In genomic region chr17:75471644-75472253, GRCm38 (mm10) we compare ENCODE assay signal across 15 mouse cellular contexts. TPM values are rescaled to one million over a fixed set of nuclear protein-coding genes. Genes with fewer than 3 reads are reported as not detected.
A peak's percentile ranks its signal among the peaks of the same experiment; 100 is the strongest.
DNase-seq lines count a peak whose midpoint lies in the region; ATAC-seq and TF ChIP-seq lines count a peak whose summit lies in the region.
"Had no signal": no experiment of that assay in that cellular context is flagged by ENCODE, and none has a peak within 500 bp of the region (broad histone marks: within the 10 kb centered on the region; RNA-seq: fewer than 3 reads in every experiment).

No protein-coding gene starts in this region.

- no peak for TF ChIP-seq POLR2A in heart, adult 2 months (IDR thresholded peaks at IDR 0.05; ENCODE audit: insufficient read depth, low read depth, low read length)

- TF ChIP-seq EP300 in heart, adult 2 months (IDR thresholded peaks at IDR 0.05; ENCODE audit: insufficient read depth, low read depth, low read length), result no peak
- TF ChIP-seq EP300 in stomach, postnatal 0 days (optimal IDR thresholded peaks at IDR 0.05), result no peak

- H3K9ac ChIP-seq in heart, adult 2 months (ENCODE audit: low read depth, low read length), result no peak overlapping the region
- no peak overlapping the region for H3K9ac ChIP-seq in hindbrain, embryonic 14.5 days
- H3K9ac ChIP-seq in hindbrain, embryonic 12.5 days, result no peak overlapping the region
- no peak overlapping the region for H3K9ac ChIP-seq in stomach, embryonic 15.5 days
- no peak overlapping the region for H3K9ac ChIP-seq in stomach, postnatal 0 days (ENCODE audit: low read length)
- no peak overlapping the region for H3K9ac ChIP-seq in neural tube, embryonic 15.5 days (replicated peaks)
- H3K9ac ChIP-seq: embryonic facial prominence, embryonic 15.5 days; forebrain, embryonic 12.5 days; midbrain, embryonic 13.5 days had no signal

- peaks cover 9% of the 10 kb centered on the region for H3K4me1 ChIP-seq in heart, adult 2 months (ENCODE audit: control insufficient read depth, insufficient read depth, low read length)
- H3K4me1 ChIP-seq in hindbrain, embryonic 14.5 days (replicated peaks; ENCODE audit: control insufficient read depth, insufficient read depth, low read length), result peaks cover 13% of the 10 kb centered on the region; the same call in 1 of the 2 replicates
- no peaks in the 10 kb centered on the region for H3K4me1 ChIP-seq in hindbrain, embryonic 12.5 days
- H3K4me1 ChIP-seq in stomach, embryonic 15.5 days, result no peaks in the 10 kb centered on the region
- no peaks in the 10 kb centered on the region for H3K4me1 ChIP-seq in stomach, postnatal 0 days (replicated peaks; ENCODE audit: control insufficient read depth, insufficient read depth)
- peaks cover 12% of the 10 kb centered on the region for H3K4me1 ChIP-seq in neural tube, embryonic 15.5 days
- H3K4me1 ChIP-seq: embryonic facial prominence, embryonic 15.5 days; forebrain, embryonic 12.5 days; midbrain, embryonic 13.5 days had no signal

- H3K4me3 ChIP-seq in heart, adult 2 months, result no peak overlapping the region
- no peak overlapping the region for H3K4me3 ChIP-seq in hindbrain, embryonic 14.5 days (replicated peaks; ENCODE audit: low read length)
- no peak overlapping the region for H3K4me3 ChIP-seq in hindbrain, embryonic 12.5 days
- no peak overlapping the region for H3K4me3 ChIP-seq in stomach, embryonic 15.5 days (replicated peaks)
- H3K4me3 ChIP-seq in stomach, postnatal 0 days (ENCODE audit: low read depth, low read length), result no peak overlapping the region
- no peak overlapping the region for H3K4me3 ChIP-seq in neural tube, embryonic 15.5 days (replicated peaks)
- H3K4me3 ChIP-seq: embryonic facial prominence, embryonic 15.5 days; forebrain, embryonic 12.5 days; midbrain, embryonic 13.5 days had no signal

- WGBS in heart, adult 2 months, result 67% methylated on average over 6 of the region's 6 CpGs
- 51% methylated on average over 6 of the region's 6 CpGs for WGBS in hindbrain, embryonic 14.5 days
- WGBS in hindbrain, embryonic 12.5 days, result 72% methylated on average over 6 of the region's 6 CpGs
- 55% methylated on average over 6 of the region's 6 CpGs for WGBS in stomach, embryonic 15.5 days
- WGBS in stomach, postnatal 0 days, result 65% methylated on average over 6 of the region's 6 CpGs
- 33% methylated on average over 6 of the region's 6 CpGs for WGBS in neural tube, embryonic 15.5 days

- H3K4me2 ChIP-seq in hindbrain, embryonic 14.5 days (replicated peaks), result no peak overlapping the region
- H3K4me2 ChIP-seq in hindbrain, embryonic 12.5 days (replicated peaks), result no peak overlapping the region
- no peak overlapping the region for H3K4me2 ChIP-seq in stomach, embryonic 15.5 days
- no peak overlapping the region for H3K4me2 ChIP-seq in stomach, postnatal 0 days (replicated peaks; ENCODE audit: low read depth)
- 0 out of 2 replicates have a peak overlapping the region, but pooled peaks have one; percentile 2 for H3K4me2 ChIP-seq in neural tube, embryonic 15.5 days
- H3K4me2 ChIP-seq: embryonic facial prominence, embryonic 15.5 days; forebrain, embryonic 12.5 days; midbrain, embryonic 13.5 days had no signal

- peaks cover 1% of the 10 kb centered on the region; the same call in 1 of the 2 replicates for H3K79me2 ChIP-seq in heart, adult 2 months (replicated peaks; ENCODE audit: control insufficient read depth, insufficient read depth, low read length)

- peaks cover 20% of the 10 kb centered on the region for H3K36me3 ChIP-seq in heart, adult 2 months (ENCODE audit: control insufficient read depth, insufficient read depth, low read length)
- no peaks in the 10 kb centered on the region for H3K36me3 ChIP-seq in hindbrain, embryonic 14.5 days (replicated peaks; ENCODE audit: control insufficient read depth, insufficient read depth)
- H3K36me3 ChIP-seq in hindbrain, embryonic 12.5 days, result no peaks in the 10 kb centered on the region
- no peaks in the 10 kb centered on the region for H3K36me3 ChIP-seq in stomach, embryonic 15.5 days
- no peaks in the 10 kb centered on the region for H3K36me3 ChIP-seq in stomach, postnatal 0 days (ENCODE audit: control insufficient read depth, insufficient read depth, low read length)
- H3K36me3 ChIP-seq in neural tube, embryonic 15.5 days, result no peaks in the 10 kb centered on the region
- H3K36me3 ChIP-seq: embryonic facial prominence, embryonic 15.5 days; forebrain, embryonic 12.5 days; midbrain, embryonic 13.5 days had no signal

- no peaks in the 10 kb centered on the region for H3K27me3 ChIP-seq in heart, adult 2 months (ENCODE audit: control insufficient read depth, insufficient read depth, low read length)
- no peaks in the 10 kb centered on the region for H3K27me3 ChIP-seq in hindbrain, embryonic 14.5 days (ENCODE audit: control insufficient read depth, insufficient read depth, low read length)
- H3K27me3 ChIP-seq in hindbrain, embryonic 12.5 days, result no peaks in the 10 kb centered on the region
- no peaks in the 10 kb centered on the region for H3K27me3 ChIP-seq in stomach, embryonic 15.5 days (replicated peaks)
- no peaks in the 10 kb centered on the region for H3K27me3 ChIP-seq in stomach, postnatal 0 days (ENCODE audit: control insufficient read depth, insufficient read depth, low read length)
- H3K27me3 ChIP-seq in neural tube, embryonic 15.5 days (replicated peaks), result no peaks in the 10 kb centered on the region
- H3K27me3 ChIP-seq: embryonic facial prominence, embryonic 15.5 days; forebrain, embryonic 12.5 days; midbrain, embryonic 13.5 days; Patski had no signal

- H3K9me3 ChIP-seq in hindbrain, embryonic 14.5 days (ENCODE audit: control insufficient read depth, low read length), result no peaks in the 10 kb centered on the region
- no peaks in the 10 kb centered on the region for H3K9me3 ChIP-seq in hindbrain, embryonic 12.5 days (replicated peaks)
- no peaks in the 10 kb centered on the region for H3K9me3 ChIP-seq in stomach, embryonic 15.5 days
- no peaks in the 10 kb centered on the region for H3K9me3 ChIP-seq in stomach, postnatal 0 days (ENCODE audit: control insufficient read depth, low read length)
- no peaks in the 10 kb centered on the region for H3K9me3 ChIP-seq in neural tube, embryonic 15.5 days (replicated peaks)
- H3K9me3 ChIP-seq: embryonic facial prominence, embryonic 15.5 days; forebrain, embryonic 12.5 days; midbrain, embryonic 13.5 days had no signal

- peak overlapping the region; percentile 42 for H3K27ac ChIP-seq in heart, adult 2 months
- peak overlapping the region; percentile 21; the same call in 1 of the 2 replicates for H3K27ac ChIP-seq in hindbrain, embryonic 14.5 days
- H3K27ac ChIP-seq in hindbrain, embryonic 12.5 days, result no peak overlapping the region
- peak overlapping the region; percentile 35; the same call in 1 of the 2 replicates for H3K27ac ChIP-seq in stomach, embryonic 15.5 days
- H3K27ac ChIP-seq in stomach, postnatal 0 days (replicated peaks), result no peak overlapping the region
- H3K27ac ChIP-seq in neural tube, embryonic 15.5 days (replicated peaks), result peak overlapping the region; percentile 60
- H3K27ac ChIP-seq: embryonic facial prominence, embryonic 15.5 days; forebrain, embryonic 12.5 days; midbrain, embryonic 13.5 days had no signal

- no peak for DNase-seq in heart, adult 2 months
- no peak for DNase-seq in heart, postnatal 10 days
- DNase-seq in hindbrain, embryonic 14.5 days (ENCODE audit: low spot score), result peak; percentile 45
- no peak for DNase-seq in stomach, postnatal 0 days (ENCODE audit: low spot score)
- DNase-seq: cerebellum, adult 11-12 months; kidney, adult 8-10 months; liver had no signal

- ATAC-seq in hindbrain, embryonic 14.5 days (ENCODE audit: low FRiP score), result peak; percentile 73
- ATAC-seq in hindbrain, embryonic 12.5 days (ENCODE audit: low FRiP score), result no peak
- no peak for ATAC-seq in stomach, embryonic 15.5 days (ENCODE audit: insufficient read depth, low FRiP score, low read depth)
- no peak for ATAC-seq in stomach, postnatal 0 days (ENCODE audit: low FRiP score, low TSS enrichment)
- ATAC-seq in neural tube, embryonic 15.5 days (ENCODE audit: low FRiP score), result peak; percentile 89
- ATAC-seq in frontal cortex, adult (ENCODE audit: low TSS enrichment), result no peak
- ATAC-seq: midbrain, embryonic 13.5 days had no signal

- no peak for TF ChIP-seq CTCF in heart, adult 2 months (IDR thresholded peaks at IDR 0.05)
- TF ChIP-seq CTCF in stomach, postnatal 0 days (IDR thresholded peaks at IDR 0.05; ENCODE audit: low read depth), result no peak

- intact Hi-C loops in heart, adult 2 months (cut with DNase I), result loop anchor here (5.0 kb wide), 1 partner anchor 51 kb away; no protein-coding TSS in a partner anchor
- intact Hi-C loops in heart, postnatal 10 days (cut with DNase I), result no loop called here

RNA-seq across cellular contexts. Expression of gene Rasgrp3, which starts 36.1 kb away (rescaled TPM):
- 10 to 100 TPM; 27.2 to 27.4 TPM for total RNA-seq in heart, adult 2 months (2021)
- polyA plus RNA-seq in heart, adult 2 months (2012; rRNA removed), result 10.4 and 28.1 TPM in 2 replicates
- 10 to 100 TPM; 46.1 to 67.9 TPM for total RNA-seq in heart, postnatal 10 days (2021)
- 7.2 and 8.6 TPM in 2 replicates for polyA plus RNA-seq in hindbrain, embryonic 14.5 days (2014; fragmentation: Nextera tagmentation; extraction: Ambion mirVana)
- 7.2 and 8.0 TPM in 2 replicates for polyA plus RNA-seq in hindbrain, embryonic 12.5 days (2016; fragmentation: Nextera tagmentation; extraction: Ambion mirVana)
- 15.2 and 17.7 TPM in 2 replicates for polyA plus RNA-seq in stomach, embryonic 15.5 days (2015; fragmentation: Nextera tagmentation; extraction: Ambion mirVana)
- polyA plus RNA-seq in stomach, postnatal 0 days (2015; fragmentation: Nextera tagmentation; extraction: Ambion mirVana), result 5.2 and 8.2 TPM in 2 replicates
- polyA plus RNA-seq in neural tube, embryonic 15.5 days (2015; fragmentation: Nextera tagmentation; extraction: Ambion mirVana), result 5.9 and 7.2 TPM in 2 replicates

Comparison
In these comparisons a context has a peak if more than half of its experiments do, and no peak if none do; other contexts are left out.
1. H3K27ac ChIP-seq: peak in heart, adult 2 months (single experiment), hindbrain, embryonic 14.5 days (single experiment), stomach, embryonic 15.5 days (single experiment) and neural tube, embryonic 15.5 days (single experiment); none in hindbrain, embryonic 12.5 days (single experiment) and stomach, postnatal 0 days (single experiment).
2. ATAC-seq: peak in hindbrain, embryonic 14.5 days (single experiment) and neural tube, embryonic 15.5 days (single experiment); none in hindbrain, embryonic 12.5 days (single experiment), stomach, embryonic 15.5 days (single experiment), stomach, postnatal 0 days (single experiment) and frontal cortex, adult (single experiment).